Mouse (Mus musculus): ENCODE results near the gene Cbs. TPM values are rescaled to one million over a fixed set of nuclear protein-coding genes. Genes with fewer than 3 reads are reported as not detected.
"Not testable (repeated sequence)": the region's sequence is repeated elsewhere in the genome, so short reads cannot be mapped to it uniquely, and the experiment has no call there.

Gene Cbs
- total RNA-seq, 2 experiments from 2014 or later: 0.35 to 0.44 TPM

DNA sequence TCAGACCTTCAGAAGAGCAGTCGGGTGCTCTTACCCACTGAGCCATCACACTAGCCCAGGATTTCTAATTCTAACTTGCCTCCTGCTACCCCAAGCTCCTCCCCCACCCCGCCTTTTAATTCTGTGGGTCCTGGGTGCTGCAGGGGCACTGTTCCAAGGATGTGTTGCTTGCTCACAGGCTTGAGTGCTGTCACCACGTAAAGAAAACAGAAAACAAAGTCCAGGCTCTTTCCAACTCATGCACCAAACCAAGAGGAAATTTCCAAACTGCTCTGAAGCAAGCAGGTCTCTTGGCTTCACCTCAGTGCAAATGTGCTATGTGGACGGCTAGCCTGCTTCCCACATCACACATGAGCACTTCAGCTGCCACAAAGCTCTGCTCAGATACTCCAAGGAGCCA is 18.3 kb upstream of the Cbs start:
- intact Hi-C loops (cut with DNase I; ENCODE audit: low total_unique reads): loop anchor here (5.0 to 10.0 kb wide), 2 partner anchors 91 to 138 kb away; partner anchors contain the start of genes Pknox1 and Wdr4
- DNase-seq: no peak

DNA sequence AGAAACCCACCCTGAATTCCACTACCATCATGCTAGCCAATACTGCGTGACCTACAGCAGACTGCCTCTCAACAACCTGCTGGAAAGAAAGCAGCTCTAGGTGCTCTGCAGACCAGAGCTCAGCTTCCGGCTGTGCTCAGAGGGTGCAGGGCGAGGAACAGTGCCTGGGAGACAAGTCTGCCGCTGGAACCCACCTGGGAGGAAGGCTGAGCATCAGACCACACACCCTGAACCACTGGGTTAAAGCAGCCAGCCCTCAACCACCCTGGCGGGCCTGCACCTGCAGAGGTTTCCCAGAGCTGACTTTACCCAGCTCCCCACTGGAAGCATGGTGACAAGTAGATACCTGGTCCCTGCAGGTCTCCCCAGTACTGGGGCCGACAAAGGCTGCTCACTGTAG is 16.2 kb upstream of the Cbs start:
- intact Hi-C loops (cut with DNase I; ENCODE audit: low total_unique reads): loop anchor here (10.0 kb wide), 1 partner anchor 88 kb away; the partner anchor contains the start of gene Pknox1
- no peak for DNase-seq

DNA sequence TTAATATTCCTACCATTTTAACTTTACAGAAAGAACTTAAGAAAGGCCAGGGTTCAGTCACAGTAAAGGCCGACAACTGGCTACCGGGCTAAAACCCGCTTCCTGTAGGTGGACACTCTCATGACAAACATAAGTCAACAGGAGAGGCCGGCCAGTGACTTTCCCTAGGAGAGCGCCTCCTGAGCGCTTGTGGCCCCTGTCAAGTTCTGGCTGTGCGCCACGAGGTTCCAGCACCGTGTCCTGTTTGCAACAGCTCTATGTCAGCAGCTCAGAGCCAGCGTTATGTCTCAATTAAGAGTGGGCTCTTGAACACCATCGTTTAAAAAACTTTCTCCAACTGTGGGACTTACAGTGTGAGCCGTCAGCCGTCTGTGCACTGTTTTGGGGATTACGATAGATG is 15.1 kb upstream of the Cbs start:
- DNase-seq: no peak
- intact Hi-C loops (cut with DNase I; ENCODE audit: low total_unique reads): loop anchor here (10.0 kb wide), 1 partner anchor 87 kb away; the partner anchor contains the start of gene Pknox1

DNA sequence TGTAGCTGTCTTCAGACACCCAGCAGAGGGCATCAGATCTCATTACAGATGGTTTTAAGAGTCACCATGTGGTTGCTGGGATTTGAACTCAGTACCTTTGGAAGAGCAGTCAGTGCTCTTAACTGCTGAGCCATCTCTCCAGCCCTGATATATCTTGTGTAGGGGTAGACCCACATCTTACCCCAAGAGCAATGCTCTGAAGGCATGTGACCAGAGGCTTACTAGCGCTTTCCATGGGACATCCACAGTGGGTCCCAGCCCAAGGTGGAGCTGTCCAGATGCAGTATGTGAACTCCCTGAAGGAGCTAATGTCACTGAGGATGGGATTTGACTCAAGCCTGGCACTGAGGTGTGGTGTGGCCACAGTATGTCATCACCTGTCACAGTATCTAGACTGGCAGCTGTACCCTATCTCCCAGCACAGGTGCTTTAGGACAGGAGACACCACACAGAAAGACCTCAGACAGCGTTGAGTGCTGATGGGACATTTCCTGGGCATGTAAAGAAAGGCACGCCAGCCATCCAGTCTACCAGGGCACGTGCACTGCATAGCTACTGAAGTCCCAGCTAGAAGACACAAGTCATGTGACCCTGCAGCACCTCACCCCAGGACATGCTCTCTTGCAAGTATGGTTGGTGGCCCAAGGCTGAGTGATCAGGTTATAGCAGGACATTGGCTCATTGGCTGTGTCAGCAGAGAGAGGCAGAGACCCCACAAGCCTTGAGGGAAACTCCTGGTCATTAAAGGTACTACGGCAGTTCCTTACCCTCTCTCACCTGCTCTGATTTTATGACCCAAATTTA is 9.4 kb upstream of the Cbs start:
- intact Hi-C loops (cut with DNase I; ENCODE audit: low total_unique reads): no loop called here
- no peak for DNase-seq

DNA sequence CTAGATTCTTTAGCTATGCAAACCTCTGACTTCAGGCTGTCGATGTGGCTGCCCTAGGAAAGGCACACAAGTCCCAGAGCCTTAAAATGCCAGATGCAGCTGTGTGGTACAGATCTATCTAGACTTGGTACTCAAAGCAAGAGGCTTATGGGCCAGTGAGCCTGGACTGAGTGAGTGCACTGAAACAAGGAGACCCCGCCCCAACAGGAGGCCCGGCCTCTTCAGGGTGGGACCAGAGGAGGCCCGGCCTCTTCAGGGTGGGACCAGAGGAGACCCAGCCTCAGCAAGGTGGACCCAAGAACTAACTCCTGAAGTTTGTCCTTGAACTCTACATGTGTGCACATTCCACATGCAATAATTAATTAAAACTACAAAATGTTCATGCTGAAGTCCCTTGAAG is 5.9 kb upstream of the Cbs start:
- intact Hi-C loops (cut with DNase I; ENCODE audit: low total_unique reads): no loop called here
- no peak for DNase-seq

DNA sequence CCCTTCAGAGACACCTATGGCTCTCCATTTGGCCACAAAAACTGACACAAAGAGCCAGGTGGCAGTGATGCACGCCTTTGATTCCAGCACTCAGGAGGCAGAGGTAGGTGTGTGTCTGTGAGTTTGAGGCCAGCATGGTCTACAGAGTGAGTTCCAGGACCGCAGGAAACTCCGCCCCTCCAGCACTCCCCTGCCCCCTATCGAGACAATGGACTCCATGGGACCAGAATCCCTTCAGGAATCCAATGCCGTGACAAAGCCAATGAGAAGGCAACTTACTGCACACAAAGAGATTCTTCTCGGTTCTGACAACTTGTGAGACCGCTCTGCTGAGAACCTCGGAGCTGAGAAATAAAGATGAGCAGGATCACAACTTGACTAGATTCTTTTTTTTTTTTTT is 5.3 kb upstream of the Cbs start:
- DNase-seq: no peak
- intact Hi-C loops (cut with DNase I; ENCODE audit: low total_unique reads): no loop called here

DNA sequence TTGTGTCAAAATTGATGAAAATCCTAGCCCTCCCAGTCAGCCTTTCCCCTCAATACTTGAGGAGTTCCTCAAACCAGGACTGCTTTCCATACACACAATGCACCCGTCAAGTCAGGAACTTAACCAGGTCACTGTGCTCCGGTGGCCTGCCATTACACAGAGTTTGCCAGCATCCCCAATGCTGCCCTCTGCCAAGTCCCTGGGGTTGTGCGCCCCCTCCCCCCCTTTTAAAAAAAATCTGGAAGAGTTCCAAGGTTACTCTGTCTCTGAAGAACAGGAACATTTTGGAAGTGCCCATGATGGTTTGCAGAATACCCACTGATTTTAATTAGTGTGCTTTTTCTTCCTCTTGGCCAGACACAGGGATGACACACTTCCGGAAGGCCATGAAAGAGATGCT is 2.6 kb upstream of the Cbs start:
- no peak for DNase-seq
- intact Hi-C loops (cut with DNase I; ENCODE audit: low total_unique reads): no loop called here

DNA sequence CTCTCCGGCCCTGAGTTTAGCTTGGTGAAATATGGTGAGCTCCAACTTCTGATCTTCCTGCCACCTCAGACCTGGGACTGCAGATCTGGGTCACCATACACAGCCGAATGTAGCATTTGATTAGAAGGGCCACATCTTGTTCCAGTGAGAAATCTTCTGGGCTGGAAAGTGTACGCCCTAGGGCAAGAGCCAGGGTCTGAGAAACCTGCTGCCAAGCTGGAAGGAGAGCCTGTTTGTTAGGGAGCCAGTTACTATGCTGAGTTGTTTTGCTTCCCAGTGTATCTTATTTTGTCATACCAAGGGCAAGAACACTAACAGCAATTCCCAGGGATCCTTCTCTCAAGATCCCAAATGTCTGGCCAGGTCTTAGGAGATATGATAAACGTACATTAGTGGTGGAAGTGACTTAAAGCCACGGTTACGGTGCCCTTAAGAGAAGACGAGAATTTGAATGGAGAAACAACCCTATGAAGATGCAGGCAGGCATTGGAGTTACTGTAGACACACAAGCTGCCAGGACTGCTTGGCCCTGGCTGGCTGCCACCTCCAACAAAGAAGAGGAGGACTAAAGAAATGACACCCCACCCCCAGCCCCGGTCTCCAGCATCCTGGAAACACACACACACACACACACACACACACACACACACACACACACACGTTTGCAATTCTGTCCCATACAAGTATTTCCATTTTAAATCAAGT is 980 bp upstream of the Cbs start:
- peak; percentile 52 for DNase-seq
- intact Hi-C loops (cut with DNase I; ENCODE audit: low total_unique reads): no loop called here

DNA sequence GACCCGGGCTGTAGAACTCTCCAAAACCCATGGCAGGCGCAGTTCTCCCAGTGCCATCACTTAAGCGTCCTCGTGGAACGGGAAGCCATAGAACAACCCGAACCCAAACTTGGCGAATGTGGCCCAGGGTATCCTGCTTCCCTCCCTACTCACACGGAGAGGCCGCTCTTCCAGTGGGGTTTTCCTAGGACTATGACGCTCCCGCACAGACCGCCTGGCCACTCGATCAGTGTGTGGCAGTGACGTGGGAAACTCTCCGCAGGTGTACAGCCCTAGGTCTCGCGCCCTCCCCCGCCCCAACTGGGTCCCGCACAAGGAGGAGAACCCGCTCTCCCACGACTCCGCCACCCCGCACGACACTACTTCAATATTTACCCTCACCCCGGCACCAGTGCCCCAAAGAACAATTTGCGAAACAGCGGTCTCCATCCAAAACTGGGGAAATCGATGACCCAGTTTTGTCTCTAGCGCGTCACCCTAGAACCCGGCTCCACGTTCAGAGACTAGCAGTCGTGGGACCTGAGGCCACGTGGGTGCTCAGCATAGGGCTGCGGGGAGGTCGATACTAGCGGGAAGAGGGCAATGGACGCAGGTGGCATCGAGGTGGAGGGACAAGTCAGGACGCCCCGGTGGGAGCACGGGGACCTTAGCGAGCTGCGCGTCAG is 629 bp downstream of the Cbs start:
- intact Hi-C loops (cut with DNase I; ENCODE audit: low total_unique reads): no loop called here
- no peak for DNase-seq

DNA sequence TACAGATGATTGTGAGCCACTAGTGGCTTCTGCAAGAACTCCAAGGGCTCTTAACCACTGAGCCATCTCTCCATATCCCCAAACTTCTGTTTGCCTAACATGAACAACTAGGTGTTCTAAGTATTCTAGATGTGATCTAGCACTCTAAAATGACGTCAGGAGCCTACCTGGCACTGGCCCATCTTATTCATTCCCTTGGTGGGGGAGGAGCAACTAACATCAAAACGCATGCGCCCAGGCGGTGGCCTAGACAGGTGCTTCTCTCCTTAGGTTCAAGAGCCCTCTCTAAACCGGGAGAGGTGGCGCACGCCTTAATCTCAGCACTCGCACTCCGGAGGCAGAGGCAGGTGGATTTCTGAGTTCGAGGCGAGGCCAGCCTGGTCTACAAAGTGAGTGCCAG is 1.3 kb downstream of the Cbs start:
- intact Hi-C loops (cut with DNase I; ENCODE audit: low total_unique reads): no loop called here
- no peak for DNase-seq

DNA sequence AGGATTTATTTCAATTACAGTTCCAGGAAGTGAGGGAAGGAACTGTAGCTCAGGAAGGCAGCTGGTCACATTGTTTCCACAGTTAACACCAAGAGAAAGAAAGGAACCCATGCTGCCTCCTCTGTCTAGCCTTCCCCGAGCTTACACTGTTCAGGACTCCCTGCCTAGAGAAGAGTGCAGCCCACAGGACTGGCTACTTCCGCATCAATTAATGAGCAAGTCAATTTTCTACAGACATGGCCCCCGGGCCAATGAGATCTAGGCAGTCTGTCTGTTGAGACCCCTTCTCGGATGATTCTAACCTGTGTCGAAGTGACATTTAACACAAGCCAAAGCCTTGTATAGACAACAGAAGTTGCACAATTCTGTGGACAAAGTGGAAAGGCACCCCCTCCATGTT is 2.1 kb downstream of the Cbs start:
- DNase-seq: no peak
- intact Hi-C loops (cut with DNase I; ENCODE audit: low total_unique reads): no loop called here

DNA sequence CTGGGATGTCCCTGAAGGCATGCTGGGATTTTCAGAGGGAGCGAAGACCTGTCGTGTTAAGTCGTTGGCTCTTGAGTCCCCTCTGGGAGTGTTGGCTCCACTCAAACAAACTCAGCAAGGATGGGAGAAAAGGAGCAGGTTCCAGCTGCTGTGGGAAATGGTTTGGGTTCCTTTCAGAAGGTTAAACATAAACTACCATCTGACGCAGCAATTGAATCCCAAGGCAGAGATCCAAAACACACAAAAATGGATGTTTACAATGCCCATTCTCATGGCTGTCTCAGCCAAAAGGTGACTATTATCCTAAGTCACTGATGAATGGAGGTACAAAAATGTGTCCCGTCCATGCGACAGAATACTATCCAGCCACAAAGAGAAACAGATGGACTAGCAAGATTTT is 4.0 kb downstream of the Cbs start:
- intact Hi-C loops (cut with DNase I; ENCODE audit: low total_unique reads): no loop called here
- no peak for DNase-seq

DNA sequence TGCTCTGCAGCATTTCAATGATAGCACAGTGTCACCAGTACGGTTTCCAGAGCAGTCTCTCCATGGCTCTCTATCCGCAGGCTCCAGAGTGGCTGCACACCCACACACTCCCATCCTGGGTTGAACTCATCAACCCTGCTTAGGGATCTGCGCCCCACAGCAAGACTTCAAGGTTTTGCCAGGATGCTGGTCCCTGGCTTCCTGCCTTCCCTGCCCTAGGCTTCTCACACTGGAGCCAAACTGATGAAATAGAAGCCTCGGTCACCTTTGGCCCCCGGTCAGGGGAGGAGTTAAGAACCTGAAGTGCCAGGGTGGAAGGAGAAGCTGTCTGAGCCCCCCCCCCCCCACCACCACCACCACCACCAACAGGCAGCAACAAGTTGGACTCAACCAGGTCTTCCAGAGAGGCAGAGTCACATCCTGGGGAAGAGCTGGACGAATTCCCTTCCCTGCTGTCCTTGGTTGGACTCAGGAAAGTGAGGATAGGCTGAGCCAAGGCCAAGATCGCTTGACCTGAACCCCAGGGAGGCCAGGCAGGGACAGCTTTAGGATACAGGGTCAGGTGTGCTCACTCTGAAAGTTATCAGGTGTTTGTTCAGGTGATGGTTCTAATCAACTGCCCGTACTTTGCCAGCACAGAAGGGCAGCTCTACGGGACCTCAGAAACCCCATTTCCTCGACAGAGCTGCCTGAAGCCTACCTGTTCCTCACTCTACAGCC is 5.8 kb downstream of the Cbs start:
- intact Hi-C loops (cut with DNase I; ENCODE audit: low total_unique reads): no loop called here

DNA sequence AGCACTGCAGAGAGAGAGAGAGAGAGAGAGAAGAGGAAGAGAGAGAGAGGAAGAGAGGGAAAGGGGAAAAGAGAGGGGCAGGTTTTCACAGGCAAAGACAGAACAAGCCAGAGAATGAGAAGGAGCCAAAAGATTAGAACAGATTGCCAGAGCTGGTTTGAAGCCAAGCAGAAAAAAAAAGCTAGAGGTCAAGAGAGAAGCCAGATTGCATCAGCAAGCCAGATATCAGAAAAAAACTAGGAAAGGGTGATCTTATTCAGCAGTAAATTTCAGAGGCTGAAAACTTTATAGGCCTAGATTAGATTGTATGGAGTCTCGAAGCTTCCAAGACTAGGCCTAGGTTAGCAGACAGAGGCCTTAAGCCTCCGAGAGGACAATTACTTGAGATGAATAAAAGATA is 9.1 kb downstream of the Cbs start:
- intact Hi-C loops (cut with DNase I; ENCODE audit: low total_unique reads): no loop called here
- no peak for DNase-seq

More for the DNA sequence above, 5.8 kb downstream of the Cbs start:
- DNase-seq: no peak

DNA sequence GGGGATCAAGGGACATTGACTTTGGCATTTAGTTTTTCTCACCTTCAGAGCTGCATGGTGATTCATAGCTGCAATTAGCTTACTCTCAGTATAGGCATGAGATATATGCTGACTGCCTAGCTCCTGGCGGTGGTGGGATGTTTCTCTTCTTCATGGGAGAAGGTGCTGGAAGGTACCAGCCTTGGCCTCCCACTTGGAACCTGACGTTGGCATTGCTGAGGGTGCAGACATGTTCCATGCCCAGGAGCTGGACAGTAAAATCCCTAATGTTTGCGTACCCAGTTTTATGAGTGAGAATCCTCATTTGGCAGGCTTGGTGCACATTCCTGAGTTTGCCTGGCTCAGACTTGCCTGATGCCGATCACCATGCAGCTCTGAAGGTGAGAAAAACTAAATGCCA is 13.9 kb downstream of the Cbs start:
- DNase-seq: no peak
- intact Hi-C loops (cut with DNase I; ENCODE audit: low total_unique reads): no loop called here

DNA sequence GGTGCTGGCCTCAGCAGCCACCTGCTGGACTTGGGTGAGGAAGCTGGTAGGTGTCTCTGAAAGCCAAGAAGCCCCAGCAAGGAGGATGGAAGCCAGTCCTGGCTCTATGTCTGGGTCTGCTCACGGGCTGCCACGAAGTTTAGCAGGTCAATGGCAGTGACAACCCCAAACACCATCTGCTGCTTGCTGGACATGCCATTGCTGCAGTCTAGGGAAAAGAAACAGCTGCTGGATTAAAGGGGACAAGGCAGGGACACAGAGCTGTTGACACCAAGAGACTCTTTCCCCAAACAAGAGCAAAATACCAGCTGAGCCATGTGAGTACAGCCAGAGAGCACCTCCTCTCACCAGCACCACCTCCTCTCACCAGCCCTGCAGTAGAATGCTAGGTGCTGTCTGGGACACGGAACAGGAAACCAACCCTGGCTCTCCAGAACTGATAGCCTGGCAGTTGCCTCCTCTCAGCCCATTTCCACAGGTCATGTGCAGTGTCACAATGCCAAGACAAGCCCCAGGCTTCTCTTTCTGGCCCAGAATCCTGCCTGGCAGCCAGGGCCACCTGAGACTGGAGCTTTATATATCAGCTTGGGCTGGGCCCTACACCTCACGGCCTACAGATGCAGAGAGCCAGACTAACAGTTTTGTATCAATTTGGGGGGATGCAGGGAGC is 23.8 kb downstream of the Cbs start:
- no peak for DNase-seq
- intact Hi-C loops (cut with DNase I; ENCODE audit: low total_unique reads): no loop called here

DNA sequence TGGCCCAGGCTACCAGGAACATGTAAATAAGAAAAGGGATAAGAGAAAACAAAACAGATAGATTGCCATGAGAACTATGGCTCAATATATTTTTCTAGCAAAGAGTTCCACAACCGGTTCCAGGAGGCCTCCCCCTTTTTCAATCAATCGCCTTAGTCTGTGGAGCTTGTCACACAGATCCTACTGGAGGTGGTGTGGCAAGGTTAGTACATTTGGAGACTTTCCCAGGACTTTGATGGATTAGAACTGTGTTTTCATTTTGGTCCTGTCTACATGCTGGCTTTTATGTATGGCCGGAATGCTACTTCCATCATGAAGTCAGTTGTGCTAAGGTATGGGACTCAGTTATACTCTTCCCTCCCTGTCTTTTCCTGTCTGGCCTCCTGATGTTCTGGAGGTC is 27.1 kb downstream of the Cbs start:
- no peak for DNase-seq
- intact Hi-C loops (cut with DNase I; ENCODE audit: low total_unique reads): no loop called here

DNA sequence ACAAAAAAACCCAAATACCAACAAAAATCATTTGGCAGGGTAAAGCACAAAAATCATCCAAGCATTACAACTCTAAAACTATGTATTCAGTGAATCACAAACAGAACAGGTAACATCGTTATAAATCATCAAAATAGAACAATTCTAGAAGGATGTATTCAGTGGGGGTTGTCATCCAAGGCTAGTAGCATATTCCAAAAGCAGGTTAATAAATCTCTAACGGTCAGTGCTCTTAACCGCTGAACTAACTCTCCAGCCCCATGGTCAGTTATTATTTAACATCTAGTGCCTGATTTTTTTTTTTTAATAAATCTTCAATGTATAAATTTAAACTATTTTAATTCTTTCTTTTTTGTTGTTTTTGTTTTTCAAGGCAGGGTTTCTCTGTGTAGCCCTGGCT is 27.9 kb downstream of the Cbs start:
- not testable (repeated sequence) for DNase-seq

DNA sequence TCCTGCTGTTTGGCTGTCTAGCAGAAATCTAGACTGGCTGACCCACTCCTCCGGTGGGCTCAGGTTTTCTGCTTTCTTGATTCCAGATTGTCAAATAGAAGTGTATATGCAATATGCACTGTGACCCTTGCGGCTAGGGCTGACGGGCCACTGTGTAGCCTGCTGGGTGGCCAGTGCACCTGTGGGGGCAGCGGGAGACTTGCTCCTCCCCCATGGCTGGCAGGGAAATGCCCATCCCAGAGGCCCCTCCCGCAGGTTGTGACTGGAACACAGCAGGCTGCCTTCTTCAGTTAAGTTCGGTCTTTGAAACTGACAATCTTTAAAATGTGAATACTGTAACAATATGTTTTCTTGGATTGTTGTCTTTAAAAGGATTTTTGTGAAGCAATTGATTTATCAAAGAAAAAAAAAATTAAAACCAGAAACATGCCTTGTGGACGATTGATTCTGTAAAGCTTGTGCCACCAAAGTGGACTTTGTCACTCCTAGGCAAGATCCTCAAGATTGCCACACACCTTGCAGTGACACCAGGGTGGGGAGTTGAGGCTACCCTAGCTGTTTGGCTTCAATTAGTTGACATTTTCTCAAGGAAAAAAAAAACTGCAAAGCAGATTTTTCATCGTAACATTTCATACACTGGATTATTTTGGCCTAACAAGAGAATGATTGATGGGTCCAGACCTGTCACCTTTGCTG is 29.6 kb downstream of the Cbs start:
- intact Hi-C loops (cut with DNase I; ENCODE audit: low total_unique reads): no loop called here
- no peak for DNase-seq

More for the DNA sequence above, 27.9 kb downstream of the Cbs start:
- intact Hi-C loops (cut with DNase I; ENCODE audit: low total_unique reads): not testable (repeated sequence)
